Mouse (Mus musculus): ENCODE results near the gene Gm4553. TPM values are rescaled to one million over a fixed set of nuclear protein-coding genes. Genes with fewer than 3 reads are reported as not detected.
"Not testable (repeated sequence)": the region's sequence is repeated elsewhere in the genome, so short reads cannot be mapped to it uniquely, and the experiment has no call there.

Gene Gm4553
- total RNA-seq (2021), result not detected
- long read RNA-seq, experiment 1, result 0 reads
- long read RNA-seq, experiment 2, result 0 reads

- not testable (repeated sequence) for DNase-seq
Measured at GRCm38 (mm10) chr7:142165639-142166038, at the start of gene Gm4553. Gene Gm4553, minus strand, starts transcription at chr7:142165739.

GRCm38 (mm10) chr7:142212136-142212535 lies 46.6 kb upstream of the Gm4553 start:
- DNase-seq, result not testable (repeated sequence)

- no peak for DNase-seq
Measured at GRCm38 (mm10) chr7:142211559-142211958, 46.0 kb upstream of the Gm4553 start, which contains the start of gene Gm7579. Gene Gm7579, plus strand, starts transcription at chr7:142211859.

- not testable (repeated sequence) for DNase-seq
Measured at GRCm38 (mm10) chr7:142206891-142207290, 41.4 kb upstream of the Gm4553 start.

GRCm38 (mm10) chr7:142205488-142205887 lies 39.9 kb upstream of the Gm4553 start:
- DNase-seq, result no peak

GRCm38 (mm10) chr7:142201064-142201463 lies 35.5 kb upstream of the Gm4553 start, which contains the start of gene Krtap5-3:
Gene Krtap5-3, plus strand, starts transcription at chr7:142201364.
- DNase-seq, result no peak

GRCm38 (mm10) chr7:142198748-142199147 lies 33.2 kb upstream of the Gm4553 start:
- no peak for DNase-seq

GRCm38 (mm10) chr7:142190289-142190688 lies 24.8 kb upstream of the Gm4553 start, which contains the start of gene Gm10153:
Gene Gm10153, minus strand, starts transcription at chr7:142190389.
- DNase-seq, result no peak

GRCm38 (mm10) chr7:142188156-142188555 lies 22.6 kb upstream of the Gm4553 start:
- no peak for DNase-seq

GRCm38 (mm10) chr7:142181021-142181420 lies 15.5 kb upstream of the Gm4553 start:
- no peak for DNase-seq

GRCm38 (mm10) chr7:142178685-142179084 lies 13.1 kb upstream of the Gm4553 start:
- no peak for DNase-seq

- not testable (repeated sequence) for DNase-seq
Measured at GRCm38 (mm10) chr7:142175905-142176304, 10.4 kb upstream of the Gm4553 start, which contains the start of gene Krtap5-2. Gene Krtap5-2, minus strand, starts transcription at chr7:142176005.

- DNase-seq, result peak in 1 of 2 experiments; percentile 10
Measured at GRCm38 (mm10) chr7:142169836-142170235, 4.3 kb upstream of the Gm4553 start.

- DNase-seq, result no peak
Measured at GRCm38 (mm10) chr7:142159366-142159765, 6.2 kb downstream of the Gm4553 start.

GRCm38 (mm10) chr7:142157013-142157412 lies 8.5 kb downstream of the Gm4553 start, which contains the start of gene Gm29735:
Gene Gm29735, minus strand, starts transcription at chr7:142157113.
- DNase-seq, result not testable (repeated sequence)

GRCm38 (mm10) chr7:142155308-142155707 lies 10.2 kb downstream of the Gm4553 start:
- DNase-seq, result no peak

GRCm38 (mm10) chr7:142152191-142152590 lies 13.3 kb downstream of the Gm4553 start:
- DNase-seq, result no peak

- DNase-seq, result no peak
Measured at GRCm38 (mm10) chr7:142148633-142149032, 16.9 kb downstream of the Gm4553 start.

GRCm38 (mm10) chr7:142146033-142146432 lies 19.5 kb downstream of the Gm4553 start:
- peak; percentile 42 to 74 for DNase-seq

GRCm38 (mm10) chr7:142145413-142145940 lies 20.1 kb downstream of the Gm4553 start:
- DNase-seq, result no peak

- no peak for DNase-seq
Measured at GRCm38 (mm10) chr7:142144507-142144906, 21.0 kb downstream of the Gm4553 start, which contains the start of gene Gm45337. Gene Gm45337, minus strand, starts transcription at chr7:142144607.

GRCm38 (mm10) chr7:142143506-142144010 lies 22.0 kb downstream of the Gm4553 start:
- DNase-seq, result not testable (repeated sequence)

GRCm38 (mm10) chr7:142140696-142141095 lies 24.8 kb downstream of the Gm4553 start:
- no peak for DNase-seq

GRCm38 (mm10) chr7:142135934-142136333 lies 29.6 kb downstream of the Gm4553 start, which contains the start of gene Gm39115:
Gene Gm39115, minus strand, starts transcription at chr7:142136034.
- DNase-seq, result not testable (repeated sequence)

Measured in heart, adult 18-20 months (tissue).